8 mouse cellular contexts compared by ENCODE assay signal in the genomic region with DNA sequence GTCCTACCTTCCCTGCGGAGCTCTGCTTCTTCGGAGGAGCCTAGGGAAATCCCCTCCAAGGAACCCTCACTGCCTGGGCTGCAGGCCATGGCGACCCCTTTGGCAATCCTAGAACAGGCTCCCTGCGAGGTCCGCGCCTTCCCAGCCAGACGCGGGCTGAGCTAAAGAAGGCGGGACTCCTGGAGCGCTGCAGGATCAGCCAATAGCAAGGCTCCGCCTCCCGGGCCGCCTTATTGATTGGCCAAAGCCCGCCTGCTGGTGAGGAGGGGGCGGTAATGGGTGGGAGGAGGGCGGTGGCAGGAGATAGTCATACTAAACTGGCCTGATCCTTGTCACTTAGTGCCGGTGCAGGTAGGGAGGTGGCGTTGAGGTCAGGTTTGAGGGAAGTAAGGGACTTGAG. TPM values are rescaled to one million over a fixed set of nuclear protein-coding genes. Genes with fewer than 3 reads are reported as not detected.
DNase-seq lines count a peak whose midpoint lies in the region; ATAC-seq and TF ChIP-seq lines count a peak whose summit lies in the region.

No protein-coding gene starts in this region.

- H3K4me2 ChIP-seq in hindbrain, embryonic 12.5 days (replicated peaks), result peak overlapping the region; percentile 78
- H3K4me2 ChIP-seq in lung, embryonic 14.5 days, result peak overlapping the region; percentile 94

- H3K27ac ChIP-seq in hindbrain, embryonic 12.5 days, result peak overlapping the region; percentile 19; the same call in 1 of the 2 replicates
- H3K27ac ChIP-seq in lung, embryonic 14.5 days (ENCODE audit: low read depth), result no peak overlapping the region

- peak overlapping the region; percentile 33 for H3K4me3 ChIP-seq in hindbrain, embryonic 12.5 days
- peak overlapping the region; percentile 39 for H3K4me3 ChIP-seq in lung, embryonic 14.5 days (ENCODE audit: low read depth, low read length)

- TF ChIP-seq CTCF in lung, embryonic 14.5 days (IDR thresholded peaks at IDR 0.05; ENCODE audit: low read depth), result no peak

- peak; percentile 90 for DNase-seq in ZHBTc4 (ENCODE audit: low read depth, low spot score)
- DNase-seq in cerebellum, adult 9-11 months, result peak; percentile 59
- peak; percentile 65 to 73 for DNase-seq in frontal cortex, postnatal 14 days (ENCODE audit: low spot score in 2 of 2)
- DNase-seq in layer of hippocampus, postnatal 14 days (ENCODE audit: low spot score in 2 of 2), result peak; percentile 80 to 86
- peak; percentile 94 for DNase-seq in lung, embryonic 14.5 days
- peak; percentile 52 for DNase-seq in ovary, postnatal 14 days (ENCODE audit: low spot score)
- DNase-seq in spleen, postnatal 36 days (ENCODE audit: low spot score in 2 of 2), result no peak

- ATAC-seq in hindbrain, embryonic 12.5 days (ENCODE audit: low FRiP score), result peak; percentile 79
- ATAC-seq in lung, embryonic 14.5 days (ENCODE audit: insufficient read depth), result peak; percentile 90

- H3K27me3 ChIP-seq in hindbrain, embryonic 12.5 days, result no peaks in the 10 kb centered on the region
- H3K27me3 ChIP-seq in lung, embryonic 14.5 days (ENCODE audit: insufficient read depth, low read length), result no peaks in the 10 kb centered on the region

- peaks cover 22% of the 10 kb centered on the region for H3K36me3 ChIP-seq in hindbrain, embryonic 12.5 days
- H3K36me3 ChIP-seq in lung, embryonic 14.5 days (ENCODE audit: insufficient read depth), result 0 out of 2 replicates have a peak, but pooled peaks cover 5% of the 10 kb centered on the region

- H3K9ac ChIP-seq in hindbrain, embryonic 12.5 days, result peak overlapping the region; percentile 70
- H3K9ac ChIP-seq in lung, embryonic 14.5 days, result peak overlapping the region; percentile 48

- no peaks in the 10 kb centered on the region for H3K9me3 ChIP-seq in hindbrain, embryonic 12.5 days (replicated peaks)
- no peaks in the 10 kb centered on the region for H3K9me3 ChIP-seq in lung, embryonic 14.5 days (ENCODE audit: low read depth, low read length)

- under 1% methylated on average over 18 of the region's 18 CpGs for WGBS in hindbrain, embryonic 12.5 days
- WGBS in lung, embryonic 14.5 days, result under 1% methylated on average over 18 of the region's 18 CpGs

- H3K4me1 ChIP-seq in hindbrain, embryonic 12.5 days, result peaks cover 33% of the 10 kb centered on the region
- H3K4me1 ChIP-seq in lung, embryonic 14.5 days (ENCODE audit: insufficient read depth), result peaks cover 7% of the 10 kb centered on the region; the same call in 1 of the 2 replicates

RNA-seq across cellular contexts. Expression of gene Mpp2, which starts 6.0 kb away (rescaled TPM):
- 22.0 and 24.1 TPM in 2 replicates for polyA plus RNA-seq in hindbrain, embryonic 12.5 days (2016; fragmentation: Nextera tagmentation; extraction: Ambion mirVana)
- 100 to 1,000 TPM; 139 to 144 TPM for total RNA-seq in layer of hippocampus, postnatal 14 days (2021)
- 4.9 and 6.3 TPM in 2 replicates for polyA plus RNA-seq in lung, embryonic 14.5 days (2014; fragmentation: Nextera tagmentation; extraction: Ambion mirVana)

RNA-seq across cellular contexts. Expression of gene Ppy, which starts 18.8 kb away (rescaled TPM):
- not detected in 2 replicates for polyA plus RNA-seq in hindbrain, embryonic 12.5 days (2016; fragmentation: Nextera tagmentation; extraction: Ambion mirVana)
- total RNA-seq in layer of hippocampus, postnatal 14 days (2021), result not detected
- polyA plus RNA-seq in lung, embryonic 14.5 days (2014; fragmentation: Nextera tagmentation; extraction: Ambion mirVana), result not detected in 2 replicates

RNA-seq across cellular contexts. Expression of gene Pyy, which starts 25.3 kb away (rescaled TPM):
- polyA plus RNA-seq in hindbrain, embryonic 12.5 days (2016; fragmentation: Nextera tagmentation; extraction: Ambion mirVana), result 3.3 and 5.5 TPM in 2 replicates
- total RNA-seq in layer of hippocampus, postnatal 14 days (2021), result not detected
- polyA plus RNA-seq in lung, embryonic 14.5 days (2014; fragmentation: Nextera tagmentation; extraction: Ambion mirVana), result not detected in 2 replicates

RNA-seq across cellular contexts. Expression of gene Cd300lg, which starts 41.0 kb away (rescaled TPM):
- polyA plus RNA-seq in hindbrain, embryonic 12.5 days (2016; fragmentation: Nextera tagmentation; extraction: Ambion mirVana), result 0.12 and 0.43 TPM in 2 replicates
- total RNA-seq in layer of hippocampus, postnatal 14 days (2021), result under 1 TPM; 0.24 to 0.32 TPM
- polyA plus RNA-seq in lung, embryonic 14.5 days (2014; fragmentation: Nextera tagmentation; extraction: Ambion mirVana), result 0.17 and 0.23 TPM in 2 replicates

RNA-seq across cellular contexts. Expression of gene Mpp3, which starts 54.1 kb away (rescaled TPM):
- 35.6 and 36.2 TPM in 2 replicates for polyA plus RNA-seq in hindbrain, embryonic 12.5 days (2016; fragmentation: Nextera tagmentation; extraction: Ambion mirVana)
- total RNA-seq in layer of hippocampus, postnatal 14 days (2021), result 10 to 100 TPM; 87.4 to 93.8 TPM
- polyA plus RNA-seq in lung, embryonic 14.5 days (2014; fragmentation: Nextera tagmentation; extraction: Ambion mirVana), result 4.0 and 4.9 TPM in 2 replicates

Comparison
In these comparisons a context has a peak if more than half of its experiments do, and no peak if none do; other contexts are left out.
1. DNase-seq: peak in ZHBTc4 (single experiment), cerebellum, adult 9-11 months (single experiment), frontal cortex, postnatal 14 days (2 of 2), layer of hippocampus, postnatal 14 days (2 of 2), lung, embryonic 14.5 days (single experiment) and ovary, postnatal 14 days (single experiment); none in spleen, postnatal 36 days (0 of 2).